Mouse (Mus musculus) heart, embryonic 11.5 days (tissue): ENCODE measurements around the gene Rcan1. TPM values are rescaled to one million over a fixed set of nuclear protein-coding genes. Genes with fewer than 3 reads are reported as not detected.
A peak's percentile ranks its signal among the peaks of the same experiment; 100 is the strongest.

Experiments
- ATAC-seq: fragments of 200-750 bp; cut with Nextera tagmentation; replicated peaks from 2 replicates; pipeline ENCODE4 v1.8.0; 2017; ENCODE audit warnings: moderate library complexity; ENCODE audit not compliant: insufficient number of reproducible peaks, low FRiP score, low TSS enrichment
- H3K27ac ChIP-seq: fragments of 300-500 bp; sonication (generic); 2 replicates; pipeline ENCODE4 v1.5.1; 2014; ENCODE audit warnings: mild to moderate bottlenecking, low read depth, low read length
- H3K27me3 ChIP-seq: fragments of 300-500 bp; sonication (generic); 2 replicates; pipeline ENCODE4 v1.6.1; 2014; ENCODE audit warnings: mild to moderate bottlenecking, low read length, mixed read lengths; ENCODE audit not compliant: control insufficient read depth, insufficient read depth
- H3K36me3 ChIP-seq: fragments of 300-500 bp; sonication (generic); 2 replicates; pipeline ENCODE4 v1.6.1; 2014; ENCODE audit warnings: mild to moderate bottlenecking, low read length, moderate library complexity, mixed read lengths; ENCODE audit not compliant: control insufficient read depth, insufficient read depth
- H3K4me1 ChIP-seq: fragments of 300-500 bp; sonication (generic); 2 replicates; pipeline ENCODE4 v1.6.1; 2014; ENCODE audit warnings: low read length; ENCODE audit not compliant: control insufficient read depth, insufficient read depth
- H3K4me2 ChIP-seq: fragments of 300-500 bp; sonication (generic); 2 replicates; pipeline ENCODE4 v1.6.1; 2014; ENCODE audit warnings: mild to moderate bottlenecking, moderate library complexity
- H3K4me3 ChIP-seq: fragments of 300-500 bp; sonication (generic); 2 replicates; pipeline ENCODE4 v1.5.1; 2014; ENCODE audit warnings: low read depth, low read length
- H3K9ac ChIP-seq: fragments of 300-500 bp; sonication (generic); 2 replicates; pipeline ENCODE4 v1.6.1; 2014; ENCODE audit warnings: mild to moderate bottlenecking, low read depth, low read length, moderate library complexity
- H3K9me3 ChIP-seq: fragments of 300-500 bp; sonication (generic); replicated peaks from 2 replicates; pipeline ENCODE4 v1.6.1; 2016; ENCODE audit warnings: low read length; ENCODE audit not compliant: control insufficient read depth
- WGBS: fragments of 180-500 bp; shearing (Covaris S2); extraction: QIAGEN DNeasy Blood & Tissue Kit; methylation state at CpG from one replicate; pipeline ENCODE4 v1.1.7; 2014; ENCODE audit not compliant: insufficient replicate concordance; 5-methylcytosine and 5-hydroxymethylcytosine counted together
- polyA plus RNA-seq: library from polyadenylated mRNA; unstranded; fragments of >200 nt; fragmentation: Nextera tagmentation; extraction: Ambion mirVana; gene quantifications from 2 replicates; pipeline ENCODE4 v1.2.1, GENCODE M21; 2014

Rcan1 gene
- polyA plus RNA-seq, 1 experiment from 2014 or later = 103 TPM

DNA sequence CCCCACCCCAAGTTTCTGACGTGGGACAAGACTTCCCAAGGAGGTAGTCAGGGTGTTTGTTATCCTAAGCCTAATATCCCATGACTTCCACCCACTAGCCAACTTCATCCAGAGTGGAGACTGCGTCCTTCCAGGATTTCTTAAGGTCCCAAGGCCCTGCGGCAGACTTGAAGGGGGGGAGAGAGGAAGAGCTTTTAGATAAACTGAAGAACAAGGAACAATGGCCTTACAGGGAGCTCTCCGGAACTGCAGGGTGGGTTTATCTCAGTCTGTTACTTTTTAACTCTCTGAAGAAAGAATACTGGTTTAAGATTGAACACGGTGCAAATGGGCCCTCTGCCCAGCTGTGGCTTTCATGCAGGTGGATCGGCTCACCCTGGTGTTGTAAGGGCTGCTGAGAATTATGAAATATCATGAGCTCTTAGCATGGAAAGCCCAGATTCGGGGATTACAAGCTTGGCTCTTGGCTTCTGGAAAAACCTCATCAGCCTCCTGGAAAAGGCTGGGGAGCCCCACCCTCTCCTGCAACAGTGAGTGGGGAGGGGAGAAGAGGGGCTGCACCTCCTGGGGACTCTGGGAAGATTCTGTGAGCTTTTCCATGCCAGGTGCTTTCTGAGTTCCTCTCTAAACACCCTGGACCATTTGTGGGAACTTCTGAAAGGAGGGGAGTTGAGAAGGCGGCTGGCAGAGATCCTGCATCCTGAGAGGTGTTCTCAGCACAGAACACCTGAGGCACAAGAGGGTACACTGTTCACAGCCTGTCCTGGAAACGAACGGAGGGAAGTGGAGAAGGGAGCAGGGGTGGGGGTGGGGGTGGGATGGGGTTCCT lies 72.7 kb downstream of the Rcan1 start:
- Histone ChIP-seq H3K4me2 (peak overlapping the region; percentile 72), H3K27ac (peak overlapping the region; percentile 95), H3K4me1 (peaks cover 47% of the 10 kb centered on the region), H3K9ac (peak overlapping the region; percentile 83), H3K4me3 (peak overlapping the region; percentile 61), H3K36me3 (peaks cover 23% of the 10 kb centered on the region), H3K9me3 (no peaks in the 10 kb centered on the region), H3K27me3 (no peaks in the 10 kb centered on the region)
- ATAC-seq = no peak
- WGBS = 38% methylated on average over 10 of the region's 10 CpGs

- H3K27me3 ChIP-seq = no peaks in the 10 kb centered on the region
- H3K9me3 ChIP-seq = no peaks in the 10 kb centered on the region
- WGBS = 94% methylated on average over 3 of the region's 3 CpGs
- H3K4me2 ChIP-seq = no peak overlapping the region
- peaks cover 27% of the 10 kb centered on the region for H3K36me3 ChIP-seq
- H3K4me3 ChIP-seq = no peak overlapping the region
- no peak overlapping the region for H3K27ac ChIP-seq
- H3K4me1 ChIP-seq = peaks cover 20% of the 10 kb centered on the region
- H3K9ac ChIP-seq = no peak overlapping the region
- no peak for ATAC-seq
These were observed 76.9 kb downstream of the Rcan1 start for GRCm38 (mm10) chr16:92393732-92394131.

- WGBS = 74% methylated on average over 10 of the region's 10 CpGs
- Histone ChIP-seq H3K4me2 (no peak overlapping the region), H3K9ac (no peak overlapping the region)
These were observed 83.0 kb downstream of the Rcan1 start for GRCm38 (mm10) chr16:92387692-92388091.

GRCm38 (mm10) chr16:92385062-92385461 lies 85.6 kb downstream of the Rcan1 start:
- H3K4me1 ChIP-seq = 0 out of 2 replicates have a peak, but pooled peaks cover 3% of the 10 kb centered on the region
- ATAC-seq = no peak
- whole genome bisulfite sequencing = 6% methylated on average over 2 of the region's 2 CpGs

More at GRCm38 (mm10) chr16:92387692-92388091, 83.0 kb downstream of the Rcan1 start:
- no peak overlapping the region for H3K27ac ChIP-seq
- ATAC-seq = no peak
- peaks cover 4% of the 10 kb centered on the region; the same call in 1 of the 2 replicates for H3K36me3 ChIP-seq
- H3K4me1 ChIP-seq = 0 out of 2 replicates have a peak, but pooled peaks cover 3% of the 10 kb centered on the region
- H3K27me3 ChIP-seq = no peaks in the 10 kb centered on the region
- no peaks in the 10 kb centered on the region for H3K9me3 ChIP-seq
- no peak overlapping the region for H3K4me3 ChIP-seq

GRCm38 (mm10) chr16:92383412-92383811 lies 87.3 kb downstream of the Rcan1 start:
- 0 out of 2 replicates have a peak, but pooled peaks cover 3% of the 10 kb centered on the region for H3K4me1 ChIP-seq
- H3K27me3 ChIP-seq = no peaks in the 10 kb centered on the region
- H3K4me2 ChIP-seq = no peak overlapping the region
- H3K4me3 ChIP-seq = no peak overlapping the region
- no peaks in the 10 kb centered on the region for H3K9me3 ChIP-seq
- ATAC-seq = no peak
- no peak overlapping the region for H3K27ac ChIP-seq
- no peaks in the 10 kb centered on the region for H3K36me3 ChIP-seq
- no peak overlapping the region for H3K9ac ChIP-seq

More at GRCm38 (mm10) chr16:92385062-92385461, 85.6 kb downstream of the Rcan1 start:
- Histone ChIP-seq H3K36me3 (no peaks in the 10 kb centered on the region), H3K27ac (no peak overlapping the region), H3K27me3 (no peaks in the 10 kb centered on the region), H3K4me2 (no peak overlapping the region), H3K9me3 (no peaks in the 10 kb centered on the region), H3K9ac (no peak overlapping the region), H3K4me3 (no peak overlapping the region)

DNA sequence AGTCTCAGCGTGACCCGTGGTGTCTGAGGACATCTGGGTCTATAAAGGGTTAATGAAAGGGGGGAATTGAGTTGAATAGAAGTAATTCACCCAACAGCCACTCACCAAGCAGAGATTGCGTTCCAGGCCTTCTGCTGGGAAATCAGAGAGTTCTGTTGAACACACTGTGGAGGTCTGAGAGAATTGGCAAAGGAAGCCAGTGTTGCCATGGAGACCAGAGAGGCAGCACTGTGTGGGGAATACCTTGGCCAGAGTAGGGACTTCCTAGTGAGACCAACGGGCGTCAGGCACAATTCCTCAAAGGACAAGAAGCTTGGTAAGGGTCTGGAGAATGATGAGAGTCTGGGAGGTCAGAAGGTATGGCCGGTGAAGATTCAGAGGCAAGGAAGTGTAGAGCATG lies 88.2 kb downstream of the Rcan1 start:
- ATAC-seq = no peak
- no peak overlapping the region for H3K4me2 ChIP-seq
- 67% methylated on average over 6 of the region's 6 CpGs for WGBS

DNA sequence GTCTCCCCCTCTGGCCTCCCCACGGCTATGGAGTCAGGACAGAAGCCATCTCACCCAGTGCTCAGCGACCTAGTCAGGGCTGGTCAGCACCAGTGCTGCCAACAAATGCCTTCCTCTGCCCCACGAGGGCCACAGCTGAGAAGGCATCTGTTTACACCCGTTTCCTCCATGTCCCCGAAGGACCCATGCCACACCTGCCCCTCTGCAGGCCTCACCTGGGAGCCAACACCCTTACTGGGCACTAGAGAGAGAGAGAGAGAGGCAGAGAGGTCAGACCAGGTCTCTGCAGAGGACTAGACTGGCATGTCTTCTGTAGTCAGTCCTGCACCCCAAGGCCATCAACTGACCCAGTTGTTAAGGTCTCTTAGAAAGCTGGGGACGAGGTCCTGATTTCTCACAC lies 89.6 kb downstream of the Rcan1 start:
- Histone ChIP-seq H3K4me2 (no peak overlapping the region), H3K4me1 (0 out of 2 replicates have a peak, but pooled peaks cover 3% of the 10 kb centered on the region), H3K27ac (no peak overlapping the region), H3K36me3 (no peaks in the 10 kb centered on the region), H3K9ac (no peak overlapping the region), H3K27me3 (no peaks in the 10 kb centered on the region), H3K9me3 (no peaks in the 10 kb centered on the region), H3K4me3 (no peak overlapping the region)
- WGBS = 76% methylated on average over 6 of the region's 6 CpGs
- ATAC-seq = no peak

More for the DNA sequence above, 88.2 kb downstream of the Rcan1 start:
- Histone ChIP-seq H3K9ac (no peak overlapping the region), H3K27me3 (no peaks in the 10 kb centered on the region), H3K4me1 (0 out of 2 replicates have a peak, but pooled peaks cover 3% of the 10 kb centered on the region), H3K27ac (no peak overlapping the region), H3K36me3 (no peaks in the 10 kb centered on the region), H3K9me3 (no peaks in the 10 kb centered on the region), H3K4me3 (no peak overlapping the region)

GRCm38 (mm10) chr16:92376976-92377375 lies 93.7 kb downstream of the Rcan1 start:
- ATAC-seq = no peak
- Histone ChIP-seq H3K36me3 (no peaks in the 10 kb centered on the region), H3K27ac (no peak overlapping the region), H3K27me3 (no peaks in the 10 kb centered on the region), H3K4me2 (no peak overlapping the region), H3K4me1 (peaks cover 6% of the 10 kb centered on the region; the same call in 1 of the 2 replicates), H3K4me3 (no peak overlapping the region), H3K9me3 (no peaks in the 10 kb centered on the region), H3K9ac (no peak overlapping the region)
- WGBS = 91% methylated on average over 6 of the region's 6 CpGs
